Mouse (Mus musculus) myocyte (in vitro differentiated cells): ENCODE results near the gene Med8. TPM values are rescaled to one million over a fixed set of nuclear protein-coding genes. Genes with fewer than 3 reads are reported as not detected.
A peak's percentile ranks its signal among the peaks of the same experiment; 100 is the strongest.

ENCODE experiments used
- H3K27me3 ChIP-seq: one replicate; pipeline ENCODE4 v1.6.1; 2011; ENCODE audit not compliant: control insufficient read depth, insufficient read depth, insufficient read length
- H3K36me3 ChIP-seq: one replicate; pipeline ENCODE4 v1.6.1; 2011; ENCODE audit not compliant: control insufficient read depth, insufficient read depth
- H3K4me2 ChIP-seq: one replicate; pipeline ENCODE4 v1.6.1; 2011; ENCODE audit warnings: low read depth, control low read depth
- H3K4me3 ChIP-seq: one replicate; pipeline ENCODE4 v1.5.1; 2011; ENCODE audit warnings: mild to moderate bottlenecking, control low read depth, moderate library complexity
- H3K79me2 ChIP-seq: one replicate; pipeline ENCODE4 v1.6.1; 2011; ENCODE audit not compliant: control insufficient read depth, insufficient read depth
- H3ac ChIP-seq: one replicate; pipeline ENCODE4 v1.6.1; 2011; ENCODE audit not compliant: control insufficient read depth, insufficient read length
- CEBPB ChIP-seq: IDR thresholded peaks from 2 replicates; pipeline ENCODE4 v1.6.1; 2011; ENCODE audit warnings: mild to moderate bottlenecking, moderate library complexity; ENCODE audit not compliant: poor library complexity, insufficient read depth, severe bottlenecking
- E2F4 ChIP-seq: IDR thresholded peaks from one replicate; pipeline ENCODE4 v1.6.1; 2011; ENCODE audit warnings: mild to moderate bottlenecking, control low read depth, moderate library complexity; ENCODE audit not compliant: insufficient read depth
- MAX ChIP-seq: IDR thresholded peaks from one replicate; pipeline ENCODE4 v1.6.1; 2011; ENCODE audit warnings: low read depth, mild to moderate bottlenecking, control low read depth
- MYOD1 ChIP-seq, 3 experiments: IDR thresholded peaks; one replicate each; pipeline ENCODE4 v1.6.1; 2011; ENCODE audit warnings: control low read depth in 2 of 3, low read depth in 2 of 3, mild to moderate bottlenecking in 2 of 3, moderate library complexity in 1 of 3; ENCODE audit not compliant: insufficient read length in 2 of 3, control insufficient read depth in 1 of 3
- MYOG ChIP-seq, 3 experiments: IDR thresholded peaks; one replicate each; pipeline ENCODE4 v1.6.1; 2011; ENCODE audit warnings: control low read depth in 2 of 3, low read depth in 2 of 3, mild to moderate bottlenecking in 2 of 3; ENCODE audit not compliant: insufficient read length in 2 of 3, control insufficient read depth in 1 of 3, insufficient read depth in 1 of 3
- POLR2A ChIP-seq: IDR thresholded peaks from one replicate; pipeline ENCODE4 v1.6.1; 2011; ENCODE audit warnings: low read depth, mild to moderate bottlenecking, control low read depth, moderate library complexity; ENCODE audit not compliant: insufficient read length
- POLR2AphosphoS2 ChIP-seq: IDR thresholded peaks from one replicate; pipeline ENCODE4 v1.6.1; 2011; ENCODE audit warnings: low read depth, control low read depth; ENCODE audit not compliant: insufficient read length
- REST ChIP-seq: IDR thresholded peaks from one replicate; pipeline ENCODE4 v1.6.1; 2011; ENCODE audit warnings: mild to moderate bottlenecking, control low read depth, moderate library complexity; ENCODE audit not compliant: insufficient read depth, insufficient read length
- SRF ChIP-seq: IDR thresholded peaks from one replicate; pipeline ENCODE4 v1.6.1; 2011; ENCODE audit warnings: low read depth; ENCODE audit not compliant: control insufficient read depth, insufficient read length
- TCF12 ChIP-seq: IDR thresholded peaks from one replicate; pipeline ENCODE4 v1.6.1; 2011; ENCODE audit warnings: mild to moderate bottlenecking, control low read depth; ENCODE audit not compliant: poor library complexity, insufficient read depth, severe bottlenecking
- TCF3 ChIP-seq: IDR thresholded peaks from one replicate; pipeline ENCODE4 v1.6.1; 2011; ENCODE audit warnings: low read depth, control low read depth; ENCODE audit not compliant: insufficient read length
- USF1 ChIP-seq: IDR thresholded peaks from one replicate; pipeline ENCODE4 v1.6.1; 2011; ENCODE audit warnings: low read depth, mild to moderate bottlenecking, control low read depth, moderate library complexity
- polyA plus RNA-seq: library from polyadenylated mRNA; unstranded; fragments of >200 nt; fragmentation: generic; extraction: Trizol; gene quantifications from one replicate; pipeline ENCODE4 v1.2.1, GENCODE M21; 2012; ENCODE audit warnings: missing spikeins

Gene Med8
- polyA plus RNA-seq, 1 experiment = 78.6 TPM

DNA sequence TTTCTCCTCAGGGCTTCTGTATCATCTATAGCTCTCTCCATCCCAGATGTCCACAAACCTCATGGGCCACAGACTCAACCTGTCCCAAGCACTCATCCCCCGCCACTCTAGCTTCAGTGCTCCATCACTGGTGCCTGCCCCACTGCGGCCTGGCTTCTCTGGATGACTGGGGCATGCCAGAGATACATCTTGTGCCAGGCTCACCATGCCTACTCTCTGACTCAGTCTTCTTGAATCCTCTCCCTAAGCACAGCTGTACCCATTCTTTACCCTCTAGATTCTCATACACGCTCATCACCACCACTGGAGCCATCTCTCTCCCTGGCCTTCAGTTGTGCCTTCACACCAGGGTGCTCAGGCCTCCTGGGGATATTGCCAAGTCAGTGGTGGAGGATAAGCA, 45.2 kb upstream of the Med8 start:
- no peaks in the 10 kb centered on the region for H3K79me2 ChIP-seq
- no peak overlapping the region for H3ac ChIP-seq
- H3K36me3 ChIP-seq = peaks cover 6% of the 10 kb centered on the region
- H3K4me3 ChIP-seq = no peak overlapping the region
- H3K27me3 ChIP-seq = no peaks in the 10 kb centered on the region
- TF ChIP-seq MYOD1 (IDR thresholded peaks at IDR 0.05; ENCODE audit: control insufficient read depth in 1 of 3, insufficient read length in 2 of 3, low read depth in 2 of 3) = peak; percentile 23 to 86 (median 70)
- no peak for TF ChIP-seq TCF3
- no peak for TF ChIP-seq E2F4
- peak in 1 of 3 experiments; percentile 41 for TF ChIP-seq MYOG (IDR thresholded peaks at IDR 0.05; ENCODE audit: control insufficient read depth in 1 of 3, insufficient read depth in 1 of 3, insufficient read length in 2 of 3, low read depth in 2 of 3)
- H3K4me2 ChIP-seq = peak overlapping the region; percentile 1

GRCm38 (mm10) chr4:118364641-118365040, 44.5 kb upstream of the Med8 start:
- TF ChIP-seq MYOD1 (IDR thresholded peaks at IDR 0.05; ENCODE audit: control insufficient read depth in 1 of 3, insufficient read length in 2 of 3, low read depth in 2 of 3) = no peak
- no peak for TF ChIP-seq REST
- TF ChIP-seq TCF12 = no peak
- no peak for TF ChIP-seq E2F4
- no peak for TF ChIP-seq POLR2A
- no peak for TF ChIP-seq MAX
- TF ChIP-seq SRF = no peak
- TF ChIP-seq TCF3 = no peak
- TF ChIP-seq POLR2AphosphoS2 = no peak
- no peak for TF ChIP-seq USF1
- no peak for TF ChIP-seq MYOG (IDR thresholded peaks at IDR 0.05; ENCODE audit: control insufficient read depth in 1 of 3, insufficient read depth in 1 of 3, insufficient read length in 2 of 3, low read depth in 2 of 3)
- TF ChIP-seq CEBPB = no peak
- no peak overlapping the region for H3ac ChIP-seq
- peaks cover 6% of the 10 kb centered on the region for H3K36me3 ChIP-seq

DNA sequence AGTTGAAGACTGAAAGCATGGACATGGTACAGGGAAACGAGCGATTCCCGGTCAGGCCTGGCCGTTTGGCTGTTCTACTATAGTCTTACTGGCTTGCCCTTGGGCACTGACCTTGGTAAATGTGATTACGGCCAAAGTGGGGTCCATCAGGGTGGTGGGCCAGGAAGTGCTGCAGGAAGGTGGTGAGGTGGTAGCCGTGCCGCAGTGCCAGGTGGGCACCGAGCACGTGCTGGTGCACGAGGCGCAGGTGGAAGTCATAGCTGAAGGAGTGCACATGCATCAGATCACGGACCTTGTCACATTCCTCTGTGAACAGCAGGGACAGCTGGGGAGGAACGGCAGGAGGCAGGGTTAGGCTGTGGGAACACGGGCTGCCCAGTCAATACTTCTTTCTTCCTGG, 43.1 kb upstream of the Med8 start:
- Histone ChIP-seq H3K36me3 (peaks cover 7% of the 10 kb centered on the region), H3ac (no peak overlapping the region), H3K4me3 (no peak overlapping the region), H3K27me3 (no peaks in the 10 kb centered on the region), H3K4me2 (no peak overlapping the region), H3K79me2 (no peaks in the 10 kb centered on the region)
- TF ChIP-seq REST (no peak), E2F4 (no peak), USF1 (no peak), MAX (no peak), MYOD1 (IDR thresholded peaks at IDR 0.05; ENCODE audit: control insufficient read depth in 1 of 3, insufficient read length in 2 of 3, low read depth in 2 of 3) (no peak), CEBPB (no peak), TCF12 (no peak), TCF3 (no peak), POLR2AphosphoS2 (no peak), MYOG (IDR thresholded peaks at IDR 0.05; ENCODE audit: control insufficient read depth in 1 of 3, insufficient read depth in 1 of 3, insufficient read length in 2 of 3, low read depth in 2 of 3) (no peak), POLR2A (no peak), SRF (no peak)

More at GRCm38 (mm10) chr4:118364641-118365040, 44.5 kb upstream of the Med8 start:
- Histone ChIP-seq H3K4me2 (no peak overlapping the region), H3K27me3 (no peaks in the 10 kb centered on the region), H3K79me2 (no peaks in the 10 kb centered on the region), H3K4me3 (no peak overlapping the region)

DNA sequence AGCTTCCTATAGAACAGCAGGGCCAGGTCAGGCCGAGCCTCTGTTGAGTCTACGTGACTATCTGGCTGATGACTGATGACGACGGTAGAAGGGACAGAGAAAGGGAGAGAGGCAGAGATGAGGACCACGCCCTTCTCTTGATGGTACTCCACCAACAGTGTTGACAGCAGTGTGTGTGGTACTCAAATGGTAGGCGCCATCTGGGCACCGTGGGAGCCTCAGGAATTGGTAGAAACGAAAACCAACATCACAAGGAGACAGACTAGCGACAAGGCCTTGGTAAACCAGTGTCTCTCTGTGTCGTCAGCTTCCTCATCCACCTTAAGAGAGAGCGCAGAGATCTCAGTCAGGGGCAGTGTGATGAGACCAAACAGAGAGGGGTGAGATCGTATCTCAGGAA, 41.6 kb upstream of the Med8 start:
- no peak overlapping the region for H3ac ChIP-seq
- TF ChIP-seq SRF = no peak
- no peak for TF ChIP-seq POLR2A
- no peak for TF ChIP-seq E2F4
- TF ChIP-seq POLR2AphosphoS2 = no peak
- no peak for TF ChIP-seq REST
- TF ChIP-seq MYOD1 (IDR thresholded peaks at IDR 0.05; ENCODE audit: control insufficient read depth in 1 of 3, insufficient read length in 2 of 3, low read depth in 2 of 3) = no peak
- no peak for TF ChIP-seq CEBPB
- TF ChIP-seq MAX = no peak
- TF ChIP-seq MYOG (IDR thresholded peaks at IDR 0.05; ENCODE audit: control insufficient read depth in 1 of 3, insufficient read depth in 1 of 3, insufficient read length in 2 of 3, low read depth in 2 of 3) = no peak
- TF ChIP-seq TCF3 = no peak
- no peak for TF ChIP-seq TCF12
- no peak for TF ChIP-seq USF1
- no peaks in the 10 kb centered on the region for H3K27me3 ChIP-seq
- peaks cover 12% of the 10 kb centered on the region for H3K36me3 ChIP-seq
- no peak overlapping the region for H3K4me2 ChIP-seq
- H3K79me2 ChIP-seq = no peaks in the 10 kb centered on the region
- H3K4me3 ChIP-seq = no peak overlapping the region

GRCm38 (mm10) chr4:118368616-118369015, 40.5 kb upstream of the Med8 start:
- Histone ChIP-seq H3K27me3 (no peaks in the 10 kb centered on the region), H3K79me2 (no peaks in the 10 kb centered on the region), H3ac (no peak overlapping the region), H3K4me3 (no peak overlapping the region), H3K36me3 (peaks cover 9% of the 10 kb centered on the region), H3K4me2 (no peak overlapping the region)
- TF ChIP-seq TCF12 = no peak
- TF ChIP-seq MYOD1 (IDR thresholded peaks at IDR 0.05; ENCODE audit: control insufficient read depth in 1 of 3, insufficient read length in 2 of 3, low read depth in 2 of 3) = no peak
